Mouse (Mus musculus): ENCODE data around the gene Fgf2. TPM values are rescaled to one million over a fixed set of nuclear protein-coding genes. Genes with fewer than 3 reads are reported as not detected.

Gene Fgf2
- total RNA-seq, 4 experiments from 2014 or later = 5.5 to 8.1 (median 6.7) TPM

DNA sequence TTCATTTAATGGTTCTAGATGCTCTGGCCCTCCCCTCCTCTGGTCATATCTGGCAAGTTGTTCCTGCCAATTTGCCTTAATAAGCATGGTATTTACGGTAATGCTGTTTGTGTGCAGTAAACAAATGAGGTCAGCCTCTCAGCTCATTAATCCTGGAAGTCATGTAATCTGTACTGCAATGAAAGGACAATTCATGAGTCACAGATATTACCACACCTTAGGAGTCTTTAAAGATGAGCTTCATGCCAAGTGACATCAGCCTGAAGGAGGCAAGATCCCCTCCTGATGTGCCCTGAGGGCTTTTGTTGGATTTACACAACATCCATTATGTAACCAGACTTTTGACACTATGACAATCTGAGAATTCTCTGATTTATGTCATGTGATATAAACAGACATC lies 6.6 kb downstream of the Fgf2 start:
- no peak for DNase-seq (ENCODE audit: low spot score in 2 of 2)

DNA sequence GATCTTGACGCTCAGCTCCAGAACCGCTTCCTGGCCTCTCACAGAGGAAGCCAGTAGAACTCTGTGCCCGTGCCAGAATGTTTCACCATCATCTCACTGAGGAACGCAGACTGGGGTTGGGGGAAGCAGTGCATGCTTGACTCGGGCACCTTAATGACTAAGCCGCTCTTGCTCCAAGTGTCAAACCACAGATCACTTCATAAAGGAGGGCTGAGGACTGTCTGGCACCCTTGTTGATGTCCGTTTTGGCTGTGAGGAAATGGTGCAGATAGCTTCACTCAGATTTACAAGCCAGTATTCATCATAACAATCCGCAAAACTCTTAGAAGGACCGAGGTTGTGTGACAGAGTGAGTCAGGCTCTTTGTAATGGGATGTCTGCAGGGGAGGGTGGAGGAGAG lies 12.6 kb downstream of the Fgf2 start:
- DNase-seq (ENCODE audit: low spot score in 2 of 2) = no peak

DNA sequence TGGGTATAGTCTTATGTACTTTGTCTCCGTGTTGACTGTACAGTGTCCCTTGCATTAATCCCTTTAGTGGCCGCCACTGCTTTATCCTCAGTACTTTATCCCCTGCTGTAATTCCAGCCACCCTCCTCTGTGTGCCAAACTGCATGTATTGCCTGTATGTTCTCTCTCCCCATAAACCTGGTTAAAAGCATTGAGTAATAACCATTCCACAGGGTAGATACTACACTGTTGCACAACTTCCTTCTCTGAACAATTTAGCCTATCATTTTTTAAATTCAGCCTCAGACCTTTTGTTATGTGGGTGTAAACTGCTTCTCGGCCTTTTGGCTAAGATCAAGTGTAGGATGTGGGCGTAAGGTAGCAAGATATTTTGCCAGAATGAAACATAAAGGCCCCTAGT lies 17.0 kb downstream of the Fgf2 start:
- no peak for DNase-seq (ENCODE audit: low spot score in 2 of 2)

DNA sequence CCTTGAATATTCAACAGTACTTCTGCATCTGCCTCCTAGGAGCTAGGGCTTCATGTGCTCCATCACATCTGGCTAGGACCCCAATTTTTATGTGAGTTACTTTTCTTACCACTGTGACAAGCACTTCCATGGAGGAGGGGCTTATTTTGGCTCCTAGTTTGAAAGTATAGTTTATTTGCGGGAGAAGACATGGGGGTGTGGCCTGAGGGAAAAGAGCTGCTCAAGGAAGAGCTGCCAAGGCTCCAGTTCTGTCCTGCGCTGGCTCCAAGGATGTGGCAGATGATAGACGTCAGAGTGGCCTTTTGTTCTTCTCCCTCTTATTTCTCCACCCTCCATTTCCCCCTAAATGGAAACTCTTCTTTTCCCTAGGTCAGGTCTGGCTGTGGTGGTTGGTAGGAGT lies 17.8 kb downstream of the Fgf2 start:
- no peak for DNase-seq (ENCODE audit: low spot score in 2 of 2)

DNA sequence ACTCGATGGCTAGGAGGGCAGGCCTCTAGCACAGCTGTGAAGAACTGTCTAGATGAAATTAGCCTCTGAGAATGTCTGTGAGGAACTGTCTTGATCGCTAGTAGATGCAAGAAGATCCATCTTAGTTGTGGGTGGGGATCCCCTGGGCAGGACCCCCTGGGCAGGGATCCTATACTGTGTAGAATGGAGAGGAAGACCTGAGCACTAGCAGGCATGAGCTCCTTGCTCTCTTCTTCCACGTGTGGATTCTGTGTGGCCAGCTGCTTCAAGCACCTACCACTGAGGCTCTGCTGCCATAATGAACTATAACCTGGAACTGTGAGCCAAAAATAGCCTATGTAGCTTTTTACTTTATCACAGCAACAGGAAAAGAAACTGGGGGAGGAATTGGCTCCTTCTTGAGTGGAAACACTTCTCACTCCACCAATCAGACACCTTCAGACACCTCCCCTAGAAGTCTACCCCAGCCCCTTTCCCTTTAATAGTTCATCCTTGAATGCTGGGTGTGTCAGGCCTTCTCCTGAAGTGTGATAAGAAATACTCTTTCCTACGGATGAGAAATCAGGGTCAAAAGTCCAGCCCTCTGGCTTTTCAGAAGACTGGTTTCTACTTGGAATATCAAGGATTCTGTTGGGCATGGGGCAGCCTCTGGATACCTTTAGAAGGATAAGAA lies 18.4 kb downstream of the Fgf2 start:
- no peak for DNase-seq (ENCODE audit: low spot score in 2 of 2)

DNA sequence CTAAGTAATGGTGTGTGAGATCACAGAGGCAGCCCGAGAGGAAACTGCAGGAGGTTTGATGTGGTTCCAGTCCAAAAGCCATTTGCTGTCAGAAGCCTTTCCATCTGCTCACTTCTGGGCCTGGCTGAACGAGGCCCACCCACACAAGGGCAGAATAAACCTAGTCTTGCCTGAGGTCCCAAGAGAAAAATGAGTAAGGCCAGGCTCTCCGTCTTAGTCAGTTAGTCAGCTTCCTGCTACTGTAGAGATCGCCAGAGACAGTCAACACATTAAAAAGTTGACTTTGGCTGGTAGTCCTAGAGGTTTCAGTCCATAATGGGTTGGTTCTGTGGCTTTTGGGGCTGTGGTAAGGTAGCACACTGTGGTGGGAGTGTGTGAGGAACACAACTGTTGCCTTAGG lies 22.3 kb downstream of the Fgf2 start:
- no peak for DNase-seq (ENCODE audit: low spot score in 2 of 2)

DNA sequence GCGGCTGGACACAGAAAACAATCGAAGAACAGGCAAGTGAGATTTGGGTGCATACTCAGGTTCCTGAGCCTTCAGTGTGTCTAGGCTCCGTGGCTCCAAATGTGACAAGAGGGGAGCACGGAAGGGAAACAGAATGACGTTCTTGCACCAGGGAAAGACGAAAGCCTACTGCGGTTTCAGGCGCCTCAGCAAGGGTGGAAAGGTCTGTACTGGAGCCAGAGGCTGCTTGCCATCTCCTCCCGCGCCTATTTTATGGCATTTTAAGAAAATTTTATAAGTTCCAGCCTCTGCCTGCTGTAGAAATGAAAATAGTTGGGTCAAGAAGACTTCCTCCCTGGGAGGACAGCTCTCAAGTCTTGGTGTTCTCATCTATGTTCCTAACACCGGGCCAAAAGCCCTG lies 25.6 kb downstream of the Fgf2 start:
- DNase-seq (ENCODE audit: low spot score in 2 of 2) = no peak

DNA sequence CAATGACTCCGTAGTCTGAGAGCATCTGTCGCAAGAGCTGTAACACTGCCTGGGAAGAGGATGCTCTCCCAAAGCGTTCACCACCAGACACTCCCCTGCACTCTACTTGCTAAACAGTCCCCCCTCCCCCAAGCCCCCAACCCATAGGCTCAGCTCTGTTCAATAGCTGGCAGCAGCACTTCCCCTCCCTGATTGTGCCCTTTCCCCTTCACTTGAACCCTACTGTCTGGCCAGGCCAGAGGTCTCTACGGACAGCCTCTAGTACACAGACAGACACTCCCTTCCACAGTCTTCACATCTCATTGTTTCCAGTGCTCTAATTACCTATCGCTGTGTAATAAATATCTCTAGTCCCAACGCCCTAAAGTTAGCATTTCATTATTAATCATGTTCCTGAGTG lies 29.8 kb downstream of the Fgf2 start:
- DNase-seq (ENCODE audit: low spot score in 2 of 2) = no peak

DNA sequence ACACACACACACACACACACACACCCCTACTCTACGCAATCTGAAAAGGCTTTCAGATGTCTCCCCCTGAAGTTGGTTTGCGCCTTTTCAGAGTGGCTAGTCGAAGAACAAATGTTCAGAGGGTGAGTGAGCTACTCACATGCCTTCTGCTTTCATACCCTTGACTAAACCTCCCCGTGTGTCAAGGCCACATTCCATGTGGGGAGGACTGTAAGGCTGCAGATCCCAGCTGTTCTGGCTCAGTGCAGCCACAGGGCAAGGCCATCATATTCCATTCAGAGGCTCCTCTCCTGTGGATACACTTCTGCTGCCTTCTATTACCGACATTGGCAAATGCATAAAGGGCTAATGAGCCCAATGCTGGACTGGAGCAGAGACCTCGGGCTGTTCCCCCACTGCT lies 30.3 kb downstream of the Fgf2 start:
- no peak for DNase-seq (ENCODE audit: low spot score in 2 of 2)

DNA sequence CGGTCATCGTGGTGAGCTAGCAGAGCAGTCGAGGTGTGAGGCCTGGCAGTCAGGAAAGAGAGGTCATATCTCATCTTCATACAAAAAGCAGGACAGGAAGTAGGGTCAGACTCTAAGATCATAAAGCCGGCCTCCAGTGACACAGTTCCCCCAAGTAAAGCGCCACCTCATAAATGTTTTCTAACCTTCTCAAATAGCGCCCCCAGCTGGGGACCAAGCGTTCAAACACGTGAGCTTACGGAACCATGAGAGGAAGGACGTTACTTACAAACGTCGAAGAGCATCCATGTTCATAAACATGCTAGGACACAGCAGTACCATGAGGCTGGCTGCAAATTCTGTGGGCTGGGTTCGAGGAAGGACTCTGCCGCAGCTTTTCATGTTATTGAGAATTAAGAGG lies 31.1 kb downstream of the Fgf2 start:
- DNase-seq (ENCODE audit: low spot score in 2 of 2) = no peak

DNA sequence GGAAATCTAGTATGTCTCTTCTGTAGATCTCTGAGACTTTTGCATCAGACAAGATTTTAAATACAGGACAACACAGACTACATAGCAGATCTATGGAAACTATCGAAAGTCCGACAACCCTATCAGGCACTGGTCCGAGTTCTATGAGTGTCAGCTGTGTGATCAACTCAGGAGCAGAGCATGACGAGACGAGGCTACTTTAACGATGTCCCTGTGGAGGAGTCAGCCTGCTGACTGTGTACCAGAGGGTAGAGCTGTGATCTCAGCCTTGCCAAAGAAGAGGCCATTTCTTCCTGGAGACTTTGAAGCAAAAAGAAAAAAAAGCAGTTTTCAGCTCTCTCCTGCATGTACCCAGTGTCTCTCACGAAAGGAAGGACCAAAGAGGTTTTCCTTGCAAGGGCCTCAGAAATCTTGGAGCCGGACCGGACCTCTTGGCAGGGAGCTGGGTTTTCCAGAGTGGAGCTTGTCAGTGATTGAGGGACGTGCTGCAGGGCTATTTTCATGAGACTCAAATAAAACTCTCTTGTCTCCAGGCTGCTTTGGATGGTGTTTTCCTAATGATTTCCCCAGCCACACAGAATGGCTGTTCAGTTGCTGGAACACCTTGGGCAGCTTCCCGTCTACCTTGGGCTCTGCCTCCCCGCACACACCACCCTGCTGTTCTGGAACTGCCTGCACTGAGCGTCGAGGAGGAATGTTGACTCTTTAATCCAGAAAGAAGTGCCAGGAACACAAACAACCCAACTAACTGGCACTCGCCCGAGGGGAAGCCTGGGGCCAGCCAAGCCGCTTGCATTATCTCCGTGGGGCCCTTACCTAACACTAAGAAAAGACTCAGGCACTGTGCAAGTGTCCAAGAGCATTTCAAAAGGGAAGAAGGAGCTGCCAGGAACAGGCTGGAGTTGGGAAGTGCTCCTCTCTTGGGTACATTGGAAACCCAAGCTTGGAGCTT lies 32.1 kb downstream of the Fgf2 start:
- DNase-seq (ENCODE audit: low spot score in 2 of 2) = no peak

DNA sequence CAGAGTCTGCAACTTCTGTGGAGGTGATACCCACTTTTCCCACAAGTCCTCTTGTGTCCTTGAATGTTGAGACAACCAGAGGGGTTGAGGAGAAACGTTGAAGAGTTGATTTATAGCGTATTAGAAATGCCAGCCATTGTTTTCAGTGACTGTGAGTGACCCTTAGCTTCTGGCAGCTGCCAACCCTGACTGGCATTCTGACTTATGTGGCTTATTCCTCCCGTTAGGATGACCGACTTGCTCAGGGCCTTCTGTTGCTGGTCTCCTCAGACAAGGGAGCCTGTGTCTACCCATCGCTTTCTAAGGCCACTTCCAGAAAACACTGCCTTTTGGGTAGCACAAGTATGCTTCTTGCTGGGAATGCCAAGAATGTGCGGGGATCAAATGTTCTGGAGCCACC lies 33.3 kb downstream of the Fgf2 start:
- DNase-seq (ENCODE audit: low spot score in 2 of 2) = no peak

DNA sequence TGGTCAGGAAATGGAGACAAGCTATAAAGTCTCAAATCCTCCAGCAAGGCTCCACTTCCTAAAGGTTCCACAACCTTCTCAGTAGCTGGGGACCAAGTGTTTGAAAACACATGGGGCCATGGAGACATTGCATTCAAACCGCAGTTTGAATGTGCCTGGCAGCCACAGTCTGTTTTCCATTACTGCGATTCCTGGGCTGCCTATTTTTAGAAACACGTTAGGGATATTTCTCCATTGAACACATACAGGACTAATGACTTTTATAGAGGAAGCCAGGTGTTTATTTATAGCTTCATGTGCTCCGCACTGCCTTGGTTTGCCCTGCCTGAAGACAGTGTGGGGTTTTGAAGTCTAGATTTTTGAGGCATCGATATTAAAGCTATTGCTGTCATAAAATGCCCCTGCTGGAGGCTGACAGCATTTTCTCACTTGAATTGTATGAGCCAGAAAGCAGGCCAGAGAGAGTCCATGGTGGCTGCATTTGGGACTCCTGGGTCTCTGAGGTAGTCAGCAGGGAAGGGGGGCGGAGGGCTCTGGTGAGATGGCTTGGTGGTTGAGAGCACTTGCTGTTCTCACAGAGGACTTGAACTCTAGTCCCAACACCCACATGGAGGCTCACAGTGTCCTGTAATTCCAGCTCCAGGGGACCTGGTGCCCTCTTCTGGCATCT lies 35.1 kb downstream of the Fgf2 start:
- no peak for DNase-seq (ENCODE audit: low spot score in 2 of 2)

DNA sequence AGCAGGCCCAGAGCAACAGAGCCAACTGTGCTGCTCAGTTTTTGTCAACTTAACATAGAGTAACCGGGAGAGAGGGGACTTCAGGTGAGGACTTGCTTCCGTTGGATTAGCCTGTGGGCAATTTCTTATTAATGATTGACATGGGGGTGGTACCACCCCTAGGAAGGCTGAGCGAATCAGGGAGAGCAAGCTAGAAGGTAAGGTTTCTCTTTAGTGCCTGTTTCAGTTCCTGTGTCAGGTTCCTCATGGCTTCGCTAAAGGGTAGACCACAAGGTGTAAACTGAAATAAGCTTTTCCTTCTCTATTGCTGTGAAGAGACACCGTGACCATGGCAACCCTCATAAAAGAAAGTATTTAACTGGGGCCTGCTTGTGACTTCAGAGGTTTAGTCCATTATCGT lies 39.2 kb downstream of the Fgf2 start:
- DNase-seq (ENCODE audit: low spot score in 2 of 2) = no peak

DNA sequence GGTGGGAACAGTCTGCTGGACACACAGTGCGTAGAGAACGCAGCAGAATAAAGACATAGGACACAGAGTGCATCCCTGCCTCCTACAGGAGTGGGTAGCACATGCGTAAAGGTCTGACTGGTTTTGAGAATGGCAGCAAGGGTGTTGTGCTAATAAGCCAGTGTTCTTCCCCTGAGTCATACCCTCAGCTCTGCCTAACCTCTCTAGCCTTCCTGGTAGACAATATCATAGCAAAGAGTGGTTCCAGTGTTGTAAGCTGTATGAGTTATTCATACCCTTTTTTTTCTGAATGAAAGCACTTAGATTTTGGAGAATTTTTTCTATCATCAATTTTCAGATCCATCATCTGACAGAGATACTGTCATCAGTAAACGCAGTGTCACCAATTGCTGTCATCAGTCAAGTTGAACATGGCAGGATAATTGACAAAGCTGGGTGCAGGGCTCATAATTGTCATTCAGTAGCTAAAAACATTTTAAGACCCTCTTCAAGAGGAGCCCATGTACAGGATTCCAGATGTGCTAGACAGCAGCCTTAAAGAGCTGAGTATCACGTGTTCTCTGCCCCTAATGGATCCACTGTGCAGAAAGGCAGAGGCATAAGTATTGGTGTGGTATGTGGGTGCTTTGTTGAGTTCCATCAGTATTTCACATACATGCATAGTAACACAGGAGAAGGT lies 48.9 kb downstream of the Fgf2 start:
- no peak for DNase-seq (ENCODE audit: low spot score in 2 of 2)

DNA sequence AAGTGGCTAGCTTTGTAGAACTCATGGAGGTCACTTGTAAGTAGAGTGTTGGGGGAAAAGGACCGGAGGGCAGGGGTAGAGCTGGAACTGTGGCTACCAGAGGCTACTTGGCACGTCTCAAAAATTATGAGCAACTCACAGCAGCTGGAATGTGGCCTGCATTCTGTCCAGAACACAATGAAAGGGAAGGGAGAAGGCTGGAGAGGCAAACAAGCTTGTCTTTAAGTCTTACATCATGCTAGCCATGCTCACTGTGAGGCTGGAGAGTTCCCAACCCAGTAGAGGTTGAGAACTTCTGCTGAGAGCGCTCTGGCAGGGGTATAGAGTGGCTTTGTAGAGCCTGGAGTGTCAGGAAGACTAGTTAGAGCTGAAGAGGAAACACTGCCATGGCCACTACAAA lies 49.5 kb downstream of the Fgf2 start:
- no peak for DNase-seq (ENCODE audit: low spot score in 2 of 2)

DNA sequence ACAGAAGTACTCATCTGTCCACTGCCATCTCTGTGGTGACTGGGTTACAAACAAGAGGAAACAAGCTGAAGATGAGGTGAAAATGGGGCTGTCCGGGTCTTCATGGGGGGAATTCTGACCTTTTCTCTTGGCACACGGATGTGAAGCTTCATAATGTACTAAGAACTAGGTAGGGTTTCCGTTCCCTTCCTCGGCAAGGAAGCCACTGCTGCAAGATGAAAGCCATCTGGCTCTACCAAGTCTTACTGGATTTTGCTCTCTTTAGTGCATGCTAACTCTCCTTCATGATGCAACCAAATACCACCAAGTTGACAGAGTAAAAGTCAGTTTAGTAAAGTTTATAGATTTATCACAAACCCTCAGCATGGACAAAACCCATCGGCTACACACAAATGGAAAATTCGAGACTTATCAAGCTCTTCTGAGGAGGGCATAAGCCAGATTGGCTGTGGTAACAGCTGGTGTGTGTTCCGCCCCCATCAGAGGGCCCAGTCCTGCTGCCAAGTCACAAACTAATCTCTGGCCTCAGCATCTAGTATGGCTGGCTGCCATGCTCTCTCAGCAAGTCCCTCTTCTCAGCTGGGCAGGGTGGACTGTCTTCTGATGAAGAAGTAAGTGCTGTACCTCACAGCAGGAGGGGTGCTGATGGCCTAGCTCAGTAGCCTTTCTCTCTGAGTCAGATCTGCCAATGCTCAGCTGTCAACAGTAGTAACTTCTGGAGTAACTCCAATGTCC lies 50.7 kb downstream of the Fgf2 start:
- no peak for DNase-seq (ENCODE audit: low spot score in 2 of 2)

DNA sequence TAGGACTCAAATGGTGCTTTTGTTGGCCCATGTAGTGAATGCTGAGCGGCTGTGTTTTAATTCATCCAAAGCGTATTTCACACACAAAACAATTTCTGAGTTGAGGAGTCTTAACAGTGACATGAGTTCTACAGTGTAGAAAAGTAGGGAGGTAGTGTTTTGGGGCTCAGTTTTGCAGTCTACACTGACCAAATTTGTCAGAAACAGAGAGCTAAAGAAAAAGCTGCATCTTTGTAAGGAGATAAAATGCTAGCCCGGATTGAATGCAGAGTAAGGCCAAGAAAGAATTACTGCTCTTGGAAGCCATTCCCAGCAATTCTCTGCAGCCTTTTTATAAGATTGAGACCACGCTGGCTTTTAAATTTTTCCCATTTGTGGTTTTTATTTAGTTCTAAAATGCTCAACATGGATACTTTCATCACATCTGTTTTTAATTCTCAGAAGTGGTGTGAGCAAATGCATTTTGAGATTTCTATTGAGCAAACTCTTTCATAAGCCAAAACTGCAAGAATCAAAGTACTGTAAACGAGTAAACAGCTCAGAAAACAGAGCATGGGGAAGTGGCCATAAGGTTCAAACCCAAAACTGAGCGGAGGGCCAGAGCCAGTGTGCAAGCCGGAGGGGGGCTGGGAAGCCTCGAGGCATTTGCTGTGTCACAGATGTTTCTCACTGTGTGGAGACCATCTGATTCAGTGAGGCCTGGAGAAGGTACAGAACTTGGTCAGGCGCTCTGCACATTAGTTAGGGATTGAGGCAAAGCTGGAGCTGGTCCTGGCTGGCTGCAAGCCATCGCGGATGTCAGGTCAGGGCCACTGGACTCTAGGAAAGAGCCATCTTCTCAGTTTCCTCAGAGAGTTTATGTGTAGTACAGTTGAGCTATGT lies 53.8 kb downstream of the Fgf2 start:
- DNase-seq (ENCODE audit: low spot score in 2 of 2) = no peak

DNA sequence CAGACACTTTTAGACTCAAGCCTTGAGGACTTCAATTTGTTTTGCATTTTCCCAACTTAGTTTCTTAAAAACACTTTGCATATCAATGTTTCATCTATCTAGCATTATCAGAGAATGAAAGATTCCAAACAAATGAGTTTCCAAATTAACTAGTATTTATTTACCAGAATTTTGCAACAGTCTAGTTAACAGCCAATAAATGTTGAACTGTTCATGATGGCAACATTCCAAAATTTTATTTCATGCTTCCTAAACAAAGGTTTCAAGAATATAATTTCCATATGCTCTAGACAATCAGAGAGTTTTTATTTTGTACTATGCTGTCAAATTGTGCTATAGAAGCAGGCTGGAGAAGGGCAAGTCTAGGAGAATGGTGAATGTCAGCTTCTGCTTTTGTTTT lies 59.5 kb downstream of the Fgf2 start:
- DNase-seq (ENCODE audit: low spot score in 2 of 2) = no peak

DNA sequence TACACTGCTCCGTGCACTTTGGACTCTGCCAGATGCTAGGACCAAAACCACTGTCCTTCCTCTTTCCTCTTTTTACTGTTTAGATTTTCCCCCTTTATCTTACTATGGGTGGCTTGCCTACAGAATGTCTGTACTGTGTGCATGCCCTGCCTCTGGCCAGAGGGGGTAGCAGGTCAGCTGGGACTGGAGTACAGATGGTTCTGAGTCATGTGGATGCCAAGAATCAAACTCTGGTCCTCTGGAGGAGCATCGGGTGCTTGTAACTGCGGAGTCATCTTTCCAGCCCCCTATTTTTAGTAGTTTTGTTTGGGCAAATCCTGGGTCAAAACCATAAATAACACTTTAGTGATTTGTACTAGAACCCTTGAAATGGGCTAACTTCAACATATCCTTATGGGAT lies 65.3 kb downstream of the Fgf2 start:
- DNase-seq (ENCODE audit: low spot score in 2 of 2) = no peak

Data from left cerebral cortex, adult 8-10 months (tissue).